Mouse (Mus musculus): Measurements from ENCODE around the gene Gm13272.

DNA sequence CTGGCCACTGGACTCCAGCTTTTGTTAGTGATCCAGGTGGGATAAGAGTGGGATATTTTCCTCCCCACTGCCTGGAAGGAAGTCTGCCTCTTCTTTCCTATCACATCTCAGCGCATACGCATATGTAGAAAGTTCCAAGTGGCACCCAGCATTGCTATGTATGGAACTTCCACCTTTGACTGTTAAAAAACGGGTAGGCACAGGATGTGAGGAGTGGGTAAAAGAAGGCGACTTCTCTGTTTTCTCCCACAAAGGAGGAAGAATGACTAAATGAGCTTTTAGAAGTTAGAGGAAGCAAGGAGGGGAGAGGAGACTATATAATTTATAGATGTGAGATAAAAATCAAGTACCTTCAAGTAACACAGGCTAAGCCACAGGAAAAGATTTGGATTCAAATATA, 38.2 kb upstream of the Gm13272 start:
- no peak for TF ChIP-seq CTCF (IDR thresholded peaks at IDR 0.05; ENCODE audit: low read depth)
- TF ChIP-seq EP300 (IDR thresholded peaks at IDR 0.05; ENCODE audit: low read depth), result no peak
